Mouse (Mus musculus) bone marrow, adult 2 months (tissue): ENCODE measurements around the gene Adgrg3. TPM values are rescaled to one million over a fixed set of nuclear protein-coding genes. Genes with fewer than 3 reads are reported as not detected.

Experiments used
- H3K27ac ChIP-seq: fragments of 200-500 bp; 2 replicates; pipeline ENCODE4 v1.5.1; 2012; ENCODE audit warnings: low read depth, mild to moderate bottlenecking, control low read depth, inconsistent platforms, low read length; ENCODE audit not compliant: control insufficient read depth, poor library complexity, insufficient read depth
- H3K4me1 ChIP-seq: fragments of 200-500 bp; 2 replicates; pipeline ENCODE4 v1.6.1; 2011; ENCODE audit warnings: low read length; ENCODE audit not compliant: control insufficient read depth, insufficient read depth
- H3K4me3 ChIP-seq: fragments of 200-500 bp; replicated peaks from 2 replicates; pipeline ENCODE3; 2011; ENCODE audit warnings: mild to moderate bottlenecking, low read depth, low read length, control low read depth; ENCODE audit not compliant: control insufficient read depth
- CTCF ChIP-seq: fragments of 200-500 bp; IDR thresholded peaks from 2 replicates; pipeline ENCODE4 v1.5.1; 2011; ENCODE audit warnings: low read length, control low read depth; ENCODE audit not compliant: control insufficient read depth, insufficient read depth
- POLR2A ChIP-seq: fragments of 200-500 bp; IDR thresholded peaks from 2 replicates; pipeline ENCODE4 v1.6.1; 2011; ENCODE audit warnings: low read depth, mild to moderate bottlenecking, control low read depth, low read length, borderline replicate concordance; ENCODE audit not compliant: control insufficient read depth
- WGBS: fragments of 180-500 bp; shearing (Covaris S2); methylation state at CpG from one replicate; pipeline ENCODE4 v1.1.7; 2018; 5-methylcytosine and 5-hydroxymethylcytosine counted together
- polyA plus RNA-seq: library from polyadenylated mRNA; stranded (reverse); fragments of >200 nt; gene quantifications from 2 replicates; pipeline ENCODE4 v1.2.4, GENCODE M21; 2011; ENCODE audit warnings: low replicate concordance; ENCODE audit not compliant: missing spikeins, insufficient read depth, insufficient read length

Gene Adgrg3
- polyA plus RNA-seq, 1 experiment = 63.0 TPM

- Histone ChIP-seq H3K27ac (no peak overlapping the region), H3K4me1 (peaks cover 12% of the 10 kb centered on the region), H3K4me3 (no peak overlapping the region)
- WGBS = 57% methylated on average over 4 of the region's 4 CpGs
- TF ChIP-seq POLR2A = no peak
- TF ChIP-seq CTCF = no peak
Measured at GRCm38 (mm10) chr8:94989711-94990110, 27.8 kb upstream of the Adgrg3 start.

GRCm38 (mm10) chr8:94990598-94991453, 26.7 kb upstream of the Adgrg3 start:
- TF ChIP-seq POLR2A (no peak), CTCF (no peak)
- Histone ChIP-seq H3K4me3 (no peak overlapping the region), H3K27ac (no peak overlapping the region), H3K4me1 (peaks cover 11% of the 10 kb centered on the region)
- WGBS = 35% methylated on average over 11 of the region's 11 CpGs

GRCm38 (mm10) chr8:94991454-94991994, 26.0 kb upstream of the Adgrg3 start:
- TF ChIP-seq POLR2A (no peak), CTCF (no peak)
- Histone ChIP-seq H3K27ac (no peak overlapping the region), H3K4me1 (peaks cover 11% of the 10 kb centered on the region), H3K4me3 (no peak overlapping the region)
- WGBS = 59% methylated on average over 9 of the region's 9 CpGs

GRCm38 (mm10) chr8:94992010-94992409, 25.5 kb upstream of the Adgrg3 start:
- no peak overlapping the region for H3K4me3 ChIP-seq
- no peak overlapping the region for H3K27ac ChIP-seq
- 52% methylated on average over 4 of the region's 4 CpGs for WGBS
- H3K4me1 ChIP-seq = peaks cover 11% of the 10 kb centered on the region
- no peak for TF ChIP-seq CTCF
- no peak for TF ChIP-seq POLR2A

GRCm38 (mm10) chr8:94992534-94992933, 25.0 kb upstream of the Adgrg3 start:
- peaks cover 10% of the 10 kb centered on the region for H3K4me1 ChIP-seq
- whole genome bisulfite sequencing = 55% methylated on average over 5 of the region's 5 CpGs

GRCm38 (mm10) chr8:94992996-94993724, 24.3 kb upstream of the Adgrg3 start:
- H3K27ac ChIP-seq = no peak overlapping the region
- H3K4me1 ChIP-seq = peaks cover 10% of the 10 kb centered on the region
- no peak overlapping the region for H3K4me3 ChIP-seq
- WGBS = 43% methylated on average over 9 of the region's 9 CpGs
- no peak for TF ChIP-seq CTCF
- no peak for TF ChIP-seq POLR2A

More at GRCm38 (mm10) chr8:94992534-94992933, 25.0 kb upstream of the Adgrg3 start:
- TF ChIP-seq CTCF = no peak
- TF ChIP-seq POLR2A = no peak
- no peak overlapping the region for H3K27ac ChIP-seq
- H3K4me3 ChIP-seq = no peak overlapping the region

- no peak for TF ChIP-seq CTCF
- TF ChIP-seq POLR2A = no peak
- Histone ChIP-seq H3K4me3 (no peak overlapping the region), H3K4me1 (peaks cover 10% of the 10 kb centered on the region), H3K27ac (no peak overlapping the region)
- 11% methylated on average over 13 of the region's 14 CpGs for WGBS
Measured at GRCm38 (mm10) chr8:94994006-94994405, 23.5 kb upstream of the Adgrg3 start.

- WGBS = 30% methylated on average over 1 of the region's 1 CpGs
- Histone ChIP-seq H3K4me1 (peaks cover 10% of the 10 kb centered on the region), H3K27ac (no peak overlapping the region), H3K4me3 (no peak overlapping the region)
- TF ChIP-seq CTCF = no peak
- TF ChIP-seq POLR2A = no peak
Measured at GRCm38 (mm10) chr8:94994510-94994909, 23.0 kb upstream of the Adgrg3 start.
